Mouse (Mus musculus) bone marrow macrophage, adult 2 months (primary cell): ENCODE data around the gene Gpnmb.

Source experiments
- CTCF ChIP-seq: IDR thresholded peaks from 2 replicates; pipeline ENCODE4 v1.5.1; 2012; ENCODE audit warnings: low read depth, mild to moderate bottlenecking, low read length, moderate library complexity
- POLR2A ChIP-seq: IDR thresholded peaks from 2 replicates; pipeline ENCODE4 v1.6.1; 2012; ENCODE audit warnings: mild to moderate bottlenecking, low read depth, low read length, borderline replicate concordance

- no peak for TF ChIP-seq CTCF
- no peak for TF ChIP-seq POLR2A
These were observed 17.0 kb upstream of the Gpnmb start for GRCm38 (mm10) chr6:49019341-49019740.
